Mouse (Mus musculus): ENCODE results near the gene Tef.

Tef gene

DNA sequence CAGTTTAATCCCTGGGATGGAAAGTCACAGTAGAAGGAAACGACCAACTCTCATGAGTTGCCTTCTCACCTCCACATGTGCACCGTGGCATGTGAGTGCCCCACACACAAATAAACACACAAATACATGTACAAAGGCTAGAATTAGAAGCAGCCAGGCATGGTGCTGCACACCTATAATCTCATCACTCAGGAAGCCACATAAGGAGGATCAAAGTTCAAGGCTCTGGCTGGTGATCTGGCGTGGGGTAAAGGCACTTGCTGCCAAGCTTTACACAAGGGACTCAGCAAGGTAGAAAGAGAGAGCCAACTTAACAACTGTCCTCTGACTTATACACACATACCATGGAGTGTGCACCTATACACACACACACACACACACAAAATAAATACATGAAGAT lies 1.8 kb upstream of the Tef start:
- no peak for DNase-seq

DNA sequence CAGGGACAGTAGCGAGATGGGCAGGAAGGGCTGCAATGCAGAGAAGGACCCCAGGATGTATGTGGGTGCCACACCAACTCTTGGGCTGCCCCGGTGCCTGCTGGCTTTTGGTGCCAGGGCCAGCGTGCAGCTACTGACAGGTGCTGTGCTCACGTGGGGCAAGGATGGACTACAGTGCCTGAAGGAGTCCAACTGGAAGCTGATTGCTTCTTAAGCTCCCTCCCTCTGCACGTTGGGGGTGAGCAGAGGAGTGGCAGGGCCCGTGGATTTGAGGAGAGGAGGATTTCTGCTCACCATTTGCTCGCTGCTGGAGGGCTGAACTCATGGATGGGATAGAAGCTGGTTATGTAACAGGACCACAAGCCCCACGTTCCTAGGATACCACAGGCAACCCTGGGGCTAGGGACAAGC lies 725 bp downstream of the Tef start:
- peak; percentile 74 for DNase-seq

DNA sequence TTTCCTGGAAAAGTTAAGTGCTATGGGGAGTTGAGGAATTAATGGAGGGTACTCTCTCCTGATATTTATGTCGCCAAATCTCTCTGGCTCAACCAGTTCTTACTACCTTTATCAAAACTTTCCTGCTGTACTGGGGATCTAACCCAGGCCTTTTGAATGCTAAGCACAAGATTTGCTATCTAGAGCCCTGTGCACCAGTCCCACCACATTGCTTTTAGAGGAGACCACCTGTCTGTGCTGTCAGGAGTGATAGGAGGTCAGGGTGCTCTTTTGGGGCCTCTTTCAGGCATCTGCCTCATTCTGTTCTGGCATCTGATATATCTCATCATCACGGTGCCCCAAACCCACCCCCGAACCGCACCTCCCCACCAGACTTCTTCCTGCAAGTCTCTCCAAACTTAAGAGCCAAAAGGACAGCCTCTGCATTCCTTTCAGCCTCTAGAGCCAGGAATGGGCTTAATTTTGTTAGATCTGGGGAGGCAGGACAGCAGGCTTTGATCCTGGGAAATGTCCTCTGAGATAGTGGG lies 1.3 kb downstream of the Tef start:
- DNase-seq: no peak

DNA sequence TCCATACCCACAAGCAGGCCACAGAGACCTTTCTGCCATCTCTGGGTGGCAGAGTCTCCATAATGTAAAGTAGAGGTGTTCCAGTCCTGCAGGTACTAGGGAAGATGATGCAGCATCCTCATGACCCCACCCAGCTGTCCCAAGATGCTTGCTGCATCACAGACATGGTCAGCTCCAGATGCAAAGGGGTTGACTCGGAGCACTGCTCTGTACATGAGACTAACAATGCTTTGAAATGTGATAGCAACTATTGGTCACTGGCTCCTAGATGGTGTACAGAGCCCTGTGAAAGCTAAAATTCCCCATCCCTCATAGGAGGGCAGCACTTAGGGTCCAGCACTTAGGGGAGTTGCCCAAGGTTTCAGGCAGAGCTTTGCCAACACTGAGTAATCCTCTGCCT lies 2.0 kb downstream of the Tef start:
- no peak for DNase-seq

DNA sequence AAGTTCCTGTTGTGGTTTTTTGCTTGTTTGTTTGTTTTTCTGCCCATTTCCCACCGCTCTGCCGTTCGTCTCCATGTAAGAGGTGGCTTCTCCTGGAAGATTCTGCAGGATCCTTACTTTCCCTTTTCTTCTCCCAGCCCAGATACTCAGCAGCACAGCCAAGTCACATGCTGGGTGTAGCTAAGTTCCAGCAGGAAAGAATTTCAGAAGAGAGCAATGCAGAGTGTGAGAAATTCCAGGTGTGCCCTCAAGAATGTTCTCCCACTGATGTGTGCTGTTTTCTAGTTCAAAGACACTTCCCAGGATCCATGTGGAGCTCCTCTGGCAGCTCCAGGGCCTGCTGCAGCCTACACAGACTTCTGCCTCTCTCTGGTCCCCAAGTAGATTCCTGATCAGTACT lies 2.7 kb downstream of the Tef start:
- DNase-seq: no peak

GRCm38 (mm10) chr15:81805624-81806023 lies 3.4 kb downstream of the Tef start:
- no peak for DNase-seq

GRCm38 (mm10) chr15:81806621-81807404 lies 4.6 kb downstream of the Tef start:
- no peak for DNase-seq

GRCm38 (mm10) chr15:81808799-81809198 lies 6.6 kb downstream of the Tef start:
- no peak for DNase-seq

GRCm38 (mm10) chr15:81809550-81809949 lies 7.3 kb downstream of the Tef start:
- DNase-seq: no peak

DNA sequence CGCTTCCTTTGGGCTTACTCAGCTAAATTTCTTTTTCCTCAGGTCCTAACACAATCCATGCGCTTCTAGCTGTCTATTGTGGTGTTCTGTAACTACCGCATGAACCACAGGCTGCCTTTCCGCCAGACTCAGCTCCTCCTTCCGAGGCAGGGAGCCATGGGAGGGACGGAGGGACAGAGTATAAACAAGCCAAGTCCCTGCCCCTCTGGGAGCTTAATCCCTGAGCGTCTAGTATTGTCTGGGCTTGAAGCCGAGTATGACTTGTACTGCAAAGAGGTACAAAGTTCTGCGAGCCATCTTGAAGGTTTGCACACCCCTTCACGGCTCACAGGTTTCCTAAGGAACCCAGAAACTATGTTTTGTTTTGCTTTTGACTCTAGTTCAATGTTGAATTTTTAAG lies 7.9 kb downstream of the Tef start:
- DNase-seq: peak; percentile 84

DNA sequence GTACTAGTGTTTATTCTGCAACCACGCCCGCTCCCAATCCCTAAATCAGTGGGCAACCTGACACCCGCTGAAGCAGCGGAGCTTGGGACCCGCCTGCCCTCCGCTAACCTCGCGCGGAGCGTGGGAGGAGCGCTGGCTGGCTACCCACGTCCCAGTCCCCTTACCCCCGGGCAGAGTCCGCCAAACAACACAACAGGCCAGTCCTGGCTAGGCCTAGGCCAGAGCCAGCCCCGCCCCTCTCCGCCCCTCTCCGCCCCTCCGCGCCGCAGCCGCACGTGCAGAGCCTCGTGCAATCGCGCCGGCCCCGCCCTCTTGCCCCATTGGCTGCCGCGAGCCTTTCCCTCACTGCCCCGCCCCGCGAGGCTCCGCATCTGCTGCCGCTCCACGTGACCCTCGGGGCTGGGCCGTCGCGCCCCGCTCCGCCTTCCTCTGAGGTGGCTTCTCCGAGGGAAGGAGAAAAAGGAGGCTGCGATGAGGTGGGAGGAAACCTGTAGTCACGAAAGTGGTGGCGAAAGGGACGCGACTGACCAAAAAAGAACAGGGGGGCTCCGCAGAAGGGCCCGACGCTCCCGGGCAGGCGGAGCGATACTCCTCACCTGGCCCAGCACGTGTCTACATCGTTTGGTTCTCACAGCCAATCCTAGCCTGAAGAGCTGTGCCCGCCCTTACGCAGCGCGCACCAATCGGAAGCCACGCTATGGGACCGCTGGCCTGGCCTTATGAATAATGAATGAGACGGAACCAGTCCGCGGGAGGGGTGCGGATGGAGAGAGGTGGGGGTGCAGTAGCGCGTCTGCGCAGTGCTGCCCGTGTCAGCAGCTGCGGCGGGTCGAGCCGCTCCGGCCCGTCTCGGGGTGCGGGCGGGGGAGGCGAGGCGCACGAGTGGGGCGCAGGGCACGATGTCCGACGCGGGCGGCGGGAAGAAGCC lies 8.7 kb downstream of the Tef start:
- DNase-seq: peak; percentile 99

DNA sequence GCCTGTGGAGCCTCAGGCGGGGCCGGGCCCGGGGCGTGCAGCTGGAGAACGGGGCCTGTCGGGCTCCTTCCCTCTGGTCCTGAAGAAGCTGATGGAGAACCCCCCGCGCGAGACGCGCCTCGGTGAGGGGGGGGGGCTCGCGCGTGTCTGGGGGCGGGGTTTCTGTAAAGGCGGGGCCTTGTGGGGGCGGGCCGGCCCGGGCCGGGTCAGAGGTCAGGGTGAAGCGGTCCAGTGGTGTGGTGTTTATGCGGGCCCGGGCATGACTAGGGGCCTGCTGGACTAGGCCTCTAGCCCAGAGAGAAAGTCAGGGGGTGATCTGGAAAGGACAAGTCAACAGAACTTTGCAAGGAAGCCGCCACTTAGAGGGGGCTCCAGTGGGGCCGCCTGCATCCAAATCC lies 9.4 kb downstream of the Tef start:
- DNase-seq: no peak

- no peak for DNase-seq
Observed at GRCm38 (mm10) chr15:81812287-81812686, 10.1 kb downstream of the Tef start.

DNA sequence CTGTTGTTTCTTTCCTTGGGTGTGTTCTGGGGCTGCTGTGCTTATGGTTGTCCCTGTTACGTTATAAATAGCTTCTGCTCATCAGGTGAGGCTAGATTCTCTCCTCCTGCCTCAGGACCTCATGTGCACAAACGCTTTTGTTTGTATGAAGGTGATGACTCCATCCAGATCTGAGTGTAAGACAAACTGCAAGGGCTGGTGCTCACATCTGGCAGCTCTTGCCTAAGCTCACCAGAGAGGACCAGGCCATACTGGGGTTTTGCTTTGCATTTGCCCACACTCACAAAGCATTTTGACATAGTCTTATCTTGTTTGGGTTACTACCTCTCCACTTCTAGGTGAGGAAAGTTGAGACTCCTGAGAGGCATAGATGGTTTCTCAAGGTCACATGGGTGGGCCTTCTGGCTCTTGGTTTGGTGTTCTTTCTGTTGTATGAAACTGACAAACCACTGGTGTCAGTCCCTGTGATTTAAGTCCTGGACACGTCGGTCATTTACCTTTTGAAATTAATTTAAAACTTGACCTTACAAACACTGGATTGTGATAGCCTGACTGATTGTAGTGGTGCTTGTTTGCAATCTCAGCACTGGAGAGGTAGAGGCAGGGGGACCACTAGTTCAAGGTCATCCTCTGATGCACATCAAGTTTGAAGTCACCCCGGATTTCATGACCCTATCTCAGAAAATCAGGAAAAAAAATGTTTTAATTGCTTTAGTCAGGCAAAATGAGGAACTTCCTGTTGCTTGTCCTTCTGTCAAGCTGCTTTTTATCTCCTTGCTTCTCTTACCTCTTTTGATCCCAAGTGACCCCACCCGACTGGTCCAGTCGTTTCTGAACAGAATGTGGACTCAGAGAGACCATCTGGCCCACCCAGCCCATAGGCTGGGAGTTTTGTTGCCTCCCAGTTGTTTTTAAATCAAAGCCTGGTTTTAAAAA lies 10.7 kb downstream of the Tef start:
- DNase-seq: no peak

GRCm38 (mm10) chr15:81813986-81814705 lies 11.9 kb downstream of the Tef start:
- DNase-seq: no peak

DNA sequence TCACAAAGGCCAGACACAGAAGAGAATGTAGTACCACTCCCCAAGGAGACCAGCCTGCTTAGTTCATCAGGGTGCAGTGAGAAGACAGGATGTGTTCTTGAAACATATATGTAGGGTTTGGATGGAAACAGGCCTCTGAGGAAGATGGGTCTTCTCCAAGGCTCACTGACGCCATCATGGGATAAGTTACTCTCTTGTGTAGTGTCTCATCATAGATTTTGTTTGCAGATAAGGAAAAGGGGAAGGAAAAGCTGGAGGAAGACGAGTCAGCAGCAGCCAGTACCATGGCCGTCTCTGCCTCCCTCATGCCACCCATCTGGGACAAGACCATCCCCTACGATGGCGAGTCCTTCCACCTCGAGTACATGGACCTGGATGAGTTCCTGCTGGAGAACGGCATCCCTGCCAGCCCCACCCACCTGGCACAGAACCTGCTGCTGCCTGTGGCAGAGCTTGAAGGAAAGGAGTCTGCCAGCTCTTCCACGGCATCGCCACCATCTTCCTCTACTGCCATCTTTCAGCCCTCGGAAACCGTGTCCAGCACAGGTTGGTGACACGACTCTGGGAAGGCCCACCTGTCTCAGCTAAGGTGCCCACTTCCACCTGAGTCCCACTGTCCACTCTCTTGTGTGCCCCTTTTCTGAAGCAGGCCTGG lies 12.6 kb downstream of the Tef start:
- DNase-seq: no peak

DNA sequence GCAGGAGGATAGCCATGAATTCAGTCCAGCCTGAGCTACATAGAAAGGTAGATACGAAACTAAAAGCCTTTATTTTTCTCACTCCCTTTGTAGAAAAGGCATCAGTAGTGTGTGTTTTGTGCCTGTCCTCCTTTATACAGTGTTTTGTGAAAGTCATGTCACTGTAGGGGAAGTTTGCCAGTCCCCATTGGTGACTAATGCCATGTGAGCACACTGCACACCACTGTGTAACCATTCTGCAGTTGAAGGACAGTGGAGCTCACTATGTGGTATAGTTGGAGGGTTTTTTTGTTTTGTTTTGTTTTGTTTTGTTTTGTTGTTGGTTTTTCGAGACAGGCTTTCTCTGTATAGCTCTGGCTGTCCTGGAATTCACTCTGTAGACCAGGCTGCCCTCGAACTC lies 16.2 kb downstream of the Tef start:
- DNase-seq: no peak

DNA sequence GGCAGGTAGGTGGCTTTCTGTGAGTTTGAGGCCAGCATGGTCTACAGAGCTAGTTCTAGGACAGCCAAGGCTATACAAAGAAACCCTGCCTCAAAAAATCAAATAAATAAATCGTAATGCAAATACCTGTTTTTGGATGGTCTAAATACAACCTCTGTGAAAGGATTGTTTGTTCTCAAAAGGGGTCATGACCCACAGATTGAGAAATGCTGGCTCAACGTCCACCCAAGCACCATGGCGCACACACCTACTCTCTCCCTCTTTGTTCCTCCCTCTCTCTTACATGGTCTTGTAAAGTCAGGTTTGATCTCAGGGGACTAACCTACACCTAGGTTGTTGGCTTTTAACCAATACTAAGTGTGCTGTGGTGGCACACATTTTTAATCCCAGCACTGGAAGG lies 20.4 kb downstream of the Tef start:
- no peak for DNase-seq

GRCm38 (mm10) chr15:81824832-81825231 lies 22.6 kb downstream of the Tef start:
- no peak for DNase-seq

GRCm38 (mm10) chr15:81828426-81829207 lies 26.4 kb downstream of the Tef start:
- no peak for DNase-seq

GRCm38 (mm10) chr15:81829208-81829580 lies 27.0 kb downstream of the Tef start:
- DNase-seq: no peak
